Mouse (Mus musculus) stomach, postnatal 0 days (tissue): ENCODE measurements at regions not wholly inside any gene's neighbourhood (a gene's known extent, or its start where the extent isn't known, plus 50 kb on each side); places are given as distances from the start of the nearest gene placed in this dataset.

ENCODE experiments used
- ATAC-seq: fragments of 200-750 bp; cut with Nextera tagmentation; 2 replicates; pipeline ENCODE4 v1.8.0; 2017; ENCODE audit not compliant: low FRiP score, low TSS enrichment
- DNase-seq: peaks from one replicate; pipeline ENCODE4 v3.0.0-alpha.2; 2016; ENCODE audit warnings: low spot score
- H3K27ac ChIP-seq: fragments of 300-500 bp; sonication (generic); replicated peaks from 2 replicates; pipeline ENCODE4 v1.5.1; 2014; ENCODE audit warnings: mild to moderate bottlenecking, control low read depth
- H3K27me3 ChIP-seq: fragments of 300-500 bp; sonication (generic); 2 replicates; pipeline ENCODE4 v1.6.1; 2014; ENCODE audit warnings: low read length; ENCODE audit not compliant: control insufficient read depth, insufficient read depth
- H3K36me3 ChIP-seq: fragments of 300-500 bp; sonication (generic); 2 replicates; pipeline ENCODE4 v1.6.1; 2014; ENCODE audit warnings: low read length, mixed read lengths; ENCODE audit not compliant: control insufficient read depth, insufficient read depth
- H3K4me1 ChIP-seq: fragments of 300-500 bp; sonication (generic); replicated peaks from 2 replicates; pipeline ENCODE4 v1.6.1; 2014; ENCODE audit warnings: antibody characterized with exemption; ENCODE audit not compliant: control insufficient read depth, insufficient read depth
- H3K4me2 ChIP-seq: fragments of 300-500 bp; sonication (generic); replicated peaks from 2 replicates; pipeline ENCODE4 v1.6.1; 2014; ENCODE audit warnings: low read depth, mild to moderate bottlenecking, control low read depth, moderate library complexity
- H3K4me3 ChIP-seq: fragments of 300-500 bp; sonication (generic); 2 replicates; pipeline ENCODE4 v1.5.1; 2014; ENCODE audit warnings: low read depth, low read length, control low read depth
- H3K9ac ChIP-seq: fragments of 300-500 bp; sonication (generic); 2 replicates; pipeline ENCODE4 v1.6.1; 2014; ENCODE audit warnings: mild to moderate bottlenecking, low read length, control low read depth, mixed read lengths
- H3K9me3 ChIP-seq: fragments of 300-500 bp; sonication (generic); 2 replicates; pipeline ENCODE4 v1.6.1; 2016; ENCODE audit warnings: low read length; ENCODE audit not compliant: control insufficient read depth
- CTCF ChIP-seq: IDR thresholded peaks from 2 replicates; pipeline ENCODE4 v1.5.1; 2016; ENCODE audit warnings: antibody characterized with exemption, low read depth, mild to moderate bottlenecking, moderate library complexity
- EP300 ChIP-seq: optimal IDR thresholded peaks from 2 replicates; pipeline ENCODE3; 2016; ENCODE audit warnings: antibody characterized with exemption
- WGBS: fragments of 180-500 bp; shearing (Covaris S2); extraction: QIAGEN DNeasy Blood & Tissue Kit; methylation state at CpG from one replicate; pipeline ENCODE4 v1.1.7; 2014; 5-methylcytosine and 5-hydroxymethylcytosine counted together

GRCm38 (mm10) chr3:132035176-132035575, 49.9 kb upstream of the Dkk2 start:
- H3K27ac ChIP-seq = no peak overlapping the region
- H3K27me3 ChIP-seq = no peaks in the 10 kb centered on the region
- H3K4me1 ChIP-seq = no peaks in the 10 kb centered on the region
- H3K9me3 ChIP-seq = no peaks in the 10 kb centered on the region
- H3K9ac ChIP-seq = no peak overlapping the region
- no peak overlapping the region for H3K4me3 ChIP-seq
- H3K4me2 ChIP-seq = no peak overlapping the region
- no peaks in the 10 kb centered on the region for H3K36me3 ChIP-seq
- WGBS = 81% methylated on average over 2 of the region's 2 CpGs
- no peak for TF ChIP-seq EP300
- no peak for TF ChIP-seq CTCF
- ATAC-seq = no peak
- no peak for DNase-seq
